Mouse (Mus musculus): ENCODE measurements at regions not wholly inside any gene's neighbourhood (a gene's known extent, or its start where the extent isn't known, plus 50 kb on each side); places are given as distances from the start of the nearest gene placed in this dataset.

GRCm38 (mm10) chr12:28939936-28940335, 188.3 kb downstream of the Eipr1 start:
- TF ChIP-seq CTCF (IDR thresholded peaks at IDR 0.05; ENCODE audit: low read depth) (no peak), EP300 (IDR thresholded peaks at IDR 0.05; ENCODE audit: low read depth) (no peak)

Measured in heart, postnatal 0 days (tissue).